Mouse (Mus musculus): Measurements from ENCODE around the gene Clic4. TPM values are rescaled to one million over a fixed set of nuclear protein-coding genes. Genes with fewer than 3 reads are reported as not detected.

The Clic4 gene
- polyA plus RNA-seq, 1 experiment from 2014 or later: 147 TPM

GRCm38 (mm10) chr4:135248250-135249018 is 24.2 kb downstream of the Clic4 start:
- DNase-seq (ENCODE audit: low spot score) (no peak), ATAC-seq (replicated peaks; ENCODE audit: low FRiP score, low read depth) (no peak)
- no peaks in the 10 kb centered on the region for H3K9me3 ChIP-seq (replicated peaks; ENCODE audit: low read length)
- peak overlapping the region; percentile 54 for H3K27ac ChIP-seq
- no peak overlapping the region for H3K4me3 ChIP-seq (replicated peaks; ENCODE audit: low read depth, low read length)
- peaks cover 19% of the 10 kb centered on the region for H3K4me1 ChIP-seq (replicated peaks; ENCODE audit: insufficient read depth, low read length)
- no peaks in the 10 kb centered on the region for H3K27me3 ChIP-seq (ENCODE audit: insufficient read depth, low read length)
- no peaks in the 10 kb centered on the region for H3K36me3 ChIP-seq (ENCODE audit: insufficient read depth, low read length)
- peak; percentile 31; the same call in 1 of the 2 replicates for TF ChIP-seq CTCF (IDR thresholded peaks at IDR 0.05; ENCODE audit: low read depth)
- H3K9ac ChIP-seq (ENCODE audit: low read depth, low read length): no peak overlapping the region
- no peak overlapping the region for H3K4me2 ChIP-seq (ENCODE audit: low read length)
- WGBS: 59% methylated on average over 9 of the region's 9 CpGs

GRCm38 (mm10) chr4:135246866-135247756 is 25.5 kb downstream of the Clic4 start:
- H3K27me3 ChIP-seq (ENCODE audit: insufficient read depth, low read length): no peaks in the 10 kb centered on the region
- DNase-seq (ENCODE audit: low spot score) (no peak), ATAC-seq (replicated peaks; ENCODE audit: low FRiP score, low read depth) (no peak)
- no peaks in the 10 kb centered on the region for H3K9me3 ChIP-seq (replicated peaks; ENCODE audit: low read length)
- H3K4me1 ChIP-seq (replicated peaks; ENCODE audit: insufficient read depth, low read length): peaks cover 19% of the 10 kb centered on the region
- no peak overlapping the region for H3K9ac ChIP-seq (ENCODE audit: low read depth, low read length)
- TF ChIP-seq CTCF (IDR thresholded peaks at IDR 0.05; ENCODE audit: low read depth): no peak
- H3K27ac ChIP-seq: peak overlapping the region; percentile 78
- H3K4me2 ChIP-seq (ENCODE audit: low read length): no peak overlapping the region
- no peaks in the 10 kb centered on the region for H3K36me3 ChIP-seq (ENCODE audit: insufficient read depth, low read length)
- H3K4me3 ChIP-seq (replicated peaks; ENCODE audit: low read depth, low read length): no peak overlapping the region
- 65% methylated on average over 23 of the region's 23 CpGs for WGBS

GRCm38 (mm10) chr4:135246444-135246843 is 26.2 kb downstream of the Clic4 start:
- TF ChIP-seq CTCF (IDR thresholded peaks at IDR 0.05; ENCODE audit: low read depth): no peak

GRCm38 (mm10) chr4:135245841-135246240 is 26.8 kb downstream of the Clic4 start:
- Histone ChIP-seq H3K36me3 (ENCODE audit: insufficient read depth, low read length) (no peaks in the 10 kb centered on the region), H3K27me3 (ENCODE audit: insufficient read depth, low read length) (no peaks in the 10 kb centered on the region), H3K4me2 (ENCODE audit: low read length) (no peak overlapping the region), H3K9me3 (replicated peaks; ENCODE audit: low read length) (no peaks in the 10 kb centered on the region), H3K4me1 (replicated peaks; ENCODE audit: insufficient read depth, low read length) (peaks cover 30% of the 10 kb centered on the region), H3K4me3 (replicated peaks; ENCODE audit: low read depth, low read length) (no peak overlapping the region), H3K9ac (ENCODE audit: low read depth, low read length) (no peak overlapping the region), H3K27ac (peak overlapping the region; percentile 78)
- ATAC-seq (replicated peaks; ENCODE audit: low FRiP score, low read depth): no peak
- no peak for TF ChIP-seq CTCF (IDR thresholded peaks at IDR 0.05; ENCODE audit: low read depth)
- no peak for DNase-seq (ENCODE audit: low spot score)
- WGBS: 84% methylated on average over 11 of the region's 11 CpGs

More at GRCm38 (mm10) chr4:135246444-135246843, 26.2 kb downstream of the Clic4 start:
- Histone ChIP-seq H3K27me3 (ENCODE audit: insufficient read depth, low read length) (no peaks in the 10 kb centered on the region), H3K4me2 (ENCODE audit: low read length) (no peak overlapping the region), H3K27ac (peak overlapping the region; percentile 78), H3K36me3 (ENCODE audit: insufficient read depth, low read length) (no peaks in the 10 kb centered on the region), H3K9me3 (replicated peaks; ENCODE audit: low read length) (no peaks in the 10 kb centered on the region), H3K4me3 (replicated peaks; ENCODE audit: low read depth, low read length) (no peak overlapping the region), H3K4me1 (replicated peaks; ENCODE audit: insufficient read depth, low read length) (peaks cover 25% of the 10 kb centered on the region), H3K9ac (ENCODE audit: low read depth, low read length) (no peak overlapping the region)
- ATAC-seq (replicated peaks; ENCODE audit: low FRiP score, low read depth): no peak
- WGBS: 61% methylated on average over 2 of the region's 2 CpGs
- DNase-seq (ENCODE audit: low spot score): no peak

GRCm38 (mm10) chr4:135244335-135244734 is 28.3 kb downstream of the Clic4 start:
- peak; percentile 59 for TF ChIP-seq CTCF (IDR thresholded peaks at IDR 0.05; ENCODE audit: low read depth)
- Histone ChIP-seq H3K4me2 (ENCODE audit: low read length) (no peak overlapping the region), H3K27ac (peak overlapping the region; percentile 48; the same call in 1 of the 2 replicates), H3K36me3 (ENCODE audit: insufficient read depth, low read length) (no peaks in the 10 kb centered on the region), H3K4me3 (replicated peaks; ENCODE audit: low read depth, low read length) (no peak overlapping the region), H3K9ac (ENCODE audit: low read depth, low read length) (no peak overlapping the region), H3K9me3 (replicated peaks; ENCODE audit: low read length) (no peaks in the 10 kb centered on the region), H3K27me3 (ENCODE audit: insufficient read depth, low read length) (no peaks in the 10 kb centered on the region), H3K4me1 (replicated peaks; ENCODE audit: insufficient read depth, low read length) (peaks cover 36% of the 10 kb centered on the region)
- WGBS: 99% methylated on average over 3 of the region's 3 CpGs
- no peak; the same call in 1 of the 2 replicates for ATAC-seq (replicated peaks; ENCODE audit: low FRiP score, low read depth)
- no peak for DNase-seq (ENCODE audit: low spot score)

GRCm38 (mm10) chr4:135242913-135243541 is 29.6 kb downstream of the Clic4 start:
- H3K4me2 ChIP-seq (ENCODE audit: low read length): no peak overlapping the region
- WGBS: 60% methylated on average over 7 of the region's 7 CpGs
- no peak for TF ChIP-seq CTCF (IDR thresholded peaks at IDR 0.05; ENCODE audit: low read depth)
- H3K27ac ChIP-seq: peak overlapping the region; percentile 82
- ATAC-seq (replicated peaks; ENCODE audit: low FRiP score, low read depth) (peak; percentile 64), DNase-seq (ENCODE audit: low spot score) (no peak)
- H3K4me1 ChIP-seq (replicated peaks; ENCODE audit: insufficient read depth, low read length): peaks cover 35% of the 10 kb centered on the region
- no peaks in the 10 kb centered on the region for H3K9me3 ChIP-seq (replicated peaks; ENCODE audit: low read length)
- H3K9ac ChIP-seq (ENCODE audit: low read depth, low read length): no peak overlapping the region
- no peaks in the 10 kb centered on the region for H3K36me3 ChIP-seq (ENCODE audit: insufficient read depth, low read length)
- no peaks in the 10 kb centered on the region for H3K27me3 ChIP-seq (ENCODE audit: insufficient read depth, low read length)
- H3K4me3 ChIP-seq (replicated peaks; ENCODE audit: low read depth, low read length): no peak overlapping the region

Data from kidney, postnatal 0 days (tissue).